Mouse (Mus musculus): ENCODE measurements around the gene Arid1b. TPM values are rescaled to one million over a fixed set of nuclear protein-coding genes. Genes with fewer than 3 reads are reported as not detected.
A peak's percentile ranks its signal among the peaks of the same experiment; 100 is the strongest.

Gene Arid1b
- total RNA-seq, 2 experiments from 2014 or later = 9.2 to 28.8 TPM

GRCm38 (mm10) chr17:5050970-5051530, 56.9 kb downstream of the Arid1b start:
- no peak for ATAC-seq (replicated peaks; ENCODE audit: low FRiP score, low TSS enrichment, poor library complexity, severe bottlenecking)

DNA sequence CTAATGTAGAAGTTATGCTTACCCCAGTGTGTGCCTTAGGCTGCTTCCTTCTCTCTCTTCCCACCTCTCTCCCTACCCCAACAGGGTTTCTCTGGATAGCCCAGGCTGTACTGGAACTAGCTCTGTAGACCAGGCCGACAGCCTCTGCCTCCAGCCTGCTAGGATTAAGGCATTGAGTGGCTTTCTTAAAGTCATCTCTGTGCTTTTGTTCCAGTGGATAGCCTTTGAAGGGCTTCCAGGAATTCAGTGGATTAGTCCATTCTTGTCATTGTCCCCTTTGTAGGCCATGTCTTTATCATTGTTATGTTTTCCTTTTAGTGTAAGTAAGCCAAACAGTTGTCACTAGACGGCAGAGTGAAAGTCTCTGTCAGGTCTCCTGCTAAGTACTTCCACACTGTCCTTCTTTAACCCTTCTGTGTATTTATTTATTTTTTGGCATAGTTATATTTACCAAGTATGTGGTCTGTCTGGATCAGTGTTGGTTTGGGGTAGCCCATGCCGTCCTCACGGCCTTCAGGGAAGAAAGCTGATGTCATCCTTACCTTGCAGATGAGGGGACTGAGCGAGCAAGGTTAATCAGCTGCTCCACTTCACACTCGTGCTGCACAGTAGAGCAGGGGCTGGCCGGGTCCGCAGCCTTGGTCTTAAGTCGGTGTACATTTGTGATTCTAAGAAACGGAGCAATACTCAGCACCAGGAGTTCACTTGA, 58.1 kb downstream of the Arid1b start:
- ATAC-seq (replicated peaks; ENCODE audit: low FRiP score, low TSS enrichment, poor library complexity, severe bottlenecking) = no peak

DNA sequence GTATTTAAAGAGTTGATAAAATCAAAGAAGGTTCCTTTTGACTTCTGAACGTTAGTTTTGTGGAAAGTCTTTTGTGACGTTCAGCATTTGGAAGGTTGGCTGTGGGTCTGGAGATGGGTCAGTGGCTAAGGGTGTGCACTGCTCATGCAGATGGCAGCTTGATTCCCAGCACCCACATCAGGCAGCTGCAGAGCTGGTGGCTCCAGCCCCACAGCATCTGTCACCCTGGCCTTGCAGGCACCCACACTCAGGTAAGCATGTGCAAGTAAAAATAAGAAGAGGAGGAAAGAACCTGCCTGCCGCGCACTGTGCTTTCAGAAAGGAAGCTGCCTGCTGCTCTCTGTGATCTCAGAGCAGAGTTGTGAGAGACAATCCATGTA, 58.7 kb downstream of the Arid1b start:
- ATAC-seq (replicated peaks; ENCODE audit: low FRiP score, low TSS enrichment, poor library complexity, severe bottlenecking) = no peak

DNA sequence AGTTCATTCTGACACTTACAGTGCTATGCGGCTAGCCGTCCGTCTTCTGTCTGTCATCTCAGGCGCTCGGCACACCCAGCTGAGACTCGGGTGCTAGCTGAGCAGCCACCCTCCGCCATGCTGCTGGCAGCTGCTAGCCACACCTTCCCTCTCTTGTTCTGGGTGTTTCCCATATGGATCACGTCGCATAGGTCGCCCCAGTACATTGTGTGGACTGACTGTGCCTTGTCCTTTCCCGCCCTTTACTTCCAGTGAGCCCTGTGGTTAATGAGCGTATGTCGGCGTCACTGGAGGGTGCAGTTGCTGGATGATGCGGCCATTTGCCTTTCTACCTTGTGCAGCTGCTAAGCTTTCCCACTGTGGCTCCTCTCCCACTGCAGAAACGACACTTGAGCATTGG, 59.1 kb downstream of the Arid1b start:
- no peak for ATAC-seq (replicated peaks; ENCODE audit: low FRiP score, low TSS enrichment, poor library complexity, severe bottlenecking)

GRCm38 (mm10) chr17:5055412-5055811, 61.3 kb downstream of the Arid1b start:
- no peak for ATAC-seq (replicated peaks; ENCODE audit: low FRiP score, low TSS enrichment, poor library complexity, severe bottlenecking)

DNA sequence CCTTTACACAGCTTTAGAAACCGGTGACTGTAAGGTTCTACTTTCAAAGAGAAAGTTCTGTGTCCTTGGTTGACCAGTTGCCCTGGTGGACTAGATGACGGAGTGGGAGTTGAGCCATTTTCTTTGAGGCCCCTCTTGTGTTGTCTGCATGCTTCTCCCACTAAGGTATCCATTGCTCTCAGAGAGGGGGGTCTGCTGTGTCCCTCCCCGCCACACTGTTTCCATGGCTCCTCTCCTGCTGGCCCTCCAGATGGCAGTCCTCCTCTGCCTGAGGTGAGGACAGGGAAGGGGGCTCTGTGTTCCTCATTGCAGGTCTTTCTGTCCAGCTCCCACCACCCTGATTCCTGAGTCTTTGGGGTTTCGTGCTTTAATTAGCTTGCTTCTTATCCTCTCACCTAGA, 62.5 kb downstream of the Arid1b start:
- no peak for ATAC-seq (replicated peaks; ENCODE audit: low FRiP score, low TSS enrichment, poor library complexity, severe bottlenecking)

GRCm38 (mm10) chr17:5057286-5057685, 63.2 kb downstream of the Arid1b start:
- peak; percentile 55 for ATAC-seq (replicated peaks; ENCODE audit: low FRiP score, low TSS enrichment, poor library complexity, severe bottlenecking)

DNA sequence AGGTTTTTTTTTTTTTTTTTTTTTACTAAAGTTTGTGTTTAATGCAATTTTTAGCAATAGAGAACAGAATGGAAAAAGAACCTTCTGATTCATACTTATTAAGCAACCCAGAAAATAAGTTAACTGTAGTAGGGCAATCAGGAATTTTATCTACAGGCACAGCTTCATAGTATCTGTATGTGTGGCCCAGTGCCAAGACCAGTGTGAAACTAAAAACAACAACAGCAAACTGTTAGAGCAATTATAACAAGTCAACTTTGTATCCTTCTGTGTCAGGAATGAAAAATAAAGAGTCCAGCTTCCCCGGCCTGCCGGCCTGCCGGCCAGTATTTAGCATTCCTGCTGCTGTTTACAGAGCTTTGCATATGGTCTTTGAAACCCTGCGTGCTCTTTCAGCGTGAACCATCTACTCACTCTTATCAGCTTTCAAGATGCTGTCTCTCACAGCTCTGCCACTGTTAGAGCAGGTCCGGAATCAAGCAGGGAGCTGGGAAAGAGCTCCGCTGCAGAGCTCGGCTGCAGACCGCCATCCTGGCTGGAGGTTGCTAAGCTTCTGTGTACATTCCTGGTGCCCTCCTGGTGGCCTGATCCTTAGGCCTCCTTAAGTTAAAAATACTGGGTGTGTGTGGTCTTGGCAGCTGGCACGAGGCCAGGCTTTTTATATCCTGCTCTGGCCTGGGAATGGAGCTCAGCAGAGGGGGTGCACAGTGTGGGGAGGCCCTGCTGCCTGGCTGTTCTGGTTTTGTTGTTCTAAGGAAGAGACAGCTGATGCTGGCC, 64.0 kb downstream of the Arid1b start:
- peak; percentile 82 for ATAC-seq (replicated peaks; ENCODE audit: low FRiP score, low TSS enrichment, poor library complexity, severe bottlenecking)

DNA sequence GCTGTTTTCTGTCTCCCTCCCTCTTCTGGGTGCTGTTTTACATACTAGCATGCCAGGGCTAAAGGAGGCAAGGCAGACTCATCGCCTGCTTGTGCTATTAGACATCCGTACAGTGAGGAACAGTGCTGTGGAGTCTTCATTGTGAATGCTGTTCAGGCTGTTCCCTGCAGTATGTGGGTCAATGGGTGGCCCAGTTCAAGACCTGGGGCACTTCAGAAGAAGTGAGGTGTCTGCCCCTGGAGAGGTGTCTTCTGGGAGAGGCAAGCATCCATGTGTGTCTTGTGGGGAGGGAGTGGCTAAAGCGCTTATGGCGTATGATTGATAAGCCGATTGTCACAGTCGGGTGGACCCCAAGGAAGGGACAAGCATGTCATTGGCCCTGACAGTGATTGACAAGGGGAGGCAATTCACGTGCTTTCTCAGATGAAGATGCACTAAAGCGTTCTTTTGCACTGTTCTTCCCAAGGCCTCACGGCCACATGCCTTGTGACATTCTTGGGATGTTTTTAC, 65.0 kb downstream of the Arid1b start:
- peak; percentile 48; the same call in 1 of the 2 replicates for ATAC-seq (replicated peaks; ENCODE audit: low FRiP score, low TSS enrichment, poor library complexity, severe bottlenecking)

DNA sequence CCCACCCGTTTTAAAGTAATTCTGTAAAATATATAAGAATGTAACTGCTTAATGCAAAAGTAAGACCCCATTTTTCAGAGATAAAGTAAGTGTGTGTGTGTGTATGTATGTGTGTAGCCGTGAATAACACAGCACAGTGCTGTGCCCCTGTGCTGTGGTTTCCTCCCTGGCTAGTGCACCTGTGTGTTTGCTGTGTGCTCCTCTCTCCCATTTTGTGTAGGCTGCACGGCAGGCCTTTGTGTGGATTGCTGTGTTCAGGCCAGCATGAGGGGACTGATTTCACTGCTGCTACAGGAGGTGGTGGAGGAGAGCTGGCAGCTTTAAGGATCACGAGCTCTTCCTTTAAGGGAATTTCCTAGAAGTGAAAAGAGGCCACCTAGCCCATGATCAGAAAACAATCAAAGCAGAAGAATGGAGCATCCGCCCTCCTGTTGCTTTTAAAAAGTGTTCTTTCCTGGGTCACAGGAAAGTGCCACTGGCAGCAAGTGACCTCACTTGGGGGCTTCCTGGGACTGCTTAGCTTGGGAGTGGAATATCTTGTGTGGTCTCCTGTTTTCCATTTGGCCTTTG, 66.5 kb downstream of the Arid1b start:
- ATAC-seq (replicated peaks; ENCODE audit: low FRiP score, low TSS enrichment, poor library complexity, severe bottlenecking) = no peak

- ATAC-seq (replicated peaks; ENCODE audit: low FRiP score, low TSS enrichment, poor library complexity, severe bottlenecking) = no peak
These were observed 67.1 kb downstream of the Arid1b start for GRCm38 (mm10) chr17:5061183-5061582.

DNA sequence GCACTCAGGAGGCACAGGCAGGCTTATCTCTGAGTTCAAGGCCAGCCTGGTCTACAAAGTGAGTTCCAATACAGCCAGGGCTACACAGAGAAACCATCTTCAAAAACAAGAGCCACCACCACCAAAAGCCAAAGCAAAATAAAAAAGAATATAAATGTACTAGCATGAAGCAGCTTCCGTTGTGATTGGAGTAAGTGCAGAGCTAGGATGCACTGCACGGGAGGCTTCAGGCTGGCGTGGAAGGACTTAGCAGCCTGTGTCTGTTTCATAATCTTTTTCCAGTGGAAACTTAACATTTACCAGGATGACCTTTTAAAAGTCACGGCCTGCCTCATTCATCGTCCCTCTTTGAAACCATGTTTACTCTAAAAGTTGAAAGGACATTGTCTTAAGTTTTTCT, 67.5 kb downstream of the Arid1b start:
- no peak for ATAC-seq (replicated peaks; ENCODE audit: low FRiP score, low TSS enrichment, poor library complexity, severe bottlenecking)

- no peak for ATAC-seq (replicated peaks; ENCODE audit: low FRiP score, low TSS enrichment, poor library complexity, severe bottlenecking)
These were observed 69.5 kb downstream of the Arid1b start for GRCm38 (mm10) chr17:5063471-5064176.

GRCm38 (mm10) chr17:5064777-5065176, 70.6 kb downstream of the Arid1b start:
- no peak for ATAC-seq (replicated peaks; ENCODE audit: low FRiP score, low TSS enrichment, poor library complexity, severe bottlenecking)

- ATAC-seq (replicated peaks; ENCODE audit: low FRiP score, low TSS enrichment, poor library complexity, severe bottlenecking) = no peak
These were observed 71.1 kb downstream of the Arid1b start for GRCm38 (mm10) chr17:5065270-5065669.

- ATAC-seq (replicated peaks; ENCODE audit: low FRiP score, low TSS enrichment, poor library complexity, severe bottlenecking) = no peak
These were observed 72.7 kb downstream of the Arid1b start for GRCm38 (mm10) chr17:5066835-5067234.

DNA sequence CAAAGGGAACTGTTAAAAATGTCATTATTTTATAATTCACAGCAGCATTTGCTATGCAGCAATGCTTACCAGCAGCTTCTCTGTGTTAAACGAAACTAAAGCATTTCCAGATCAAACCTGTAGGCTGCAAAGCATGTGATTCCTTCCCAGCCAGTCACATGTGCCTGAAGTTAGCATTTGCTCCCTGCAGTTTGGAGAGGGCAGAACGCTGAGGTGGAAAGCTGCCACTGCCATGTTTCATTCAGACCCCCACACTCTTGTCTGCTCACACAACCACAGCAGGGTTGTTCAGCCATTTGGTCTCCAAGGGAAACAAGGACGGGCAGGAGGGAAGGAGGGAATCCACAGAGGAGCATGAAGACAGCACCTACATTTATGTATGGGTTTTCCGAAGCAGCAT, 73.1 kb downstream of the Arid1b start:
- no peak for ATAC-seq (replicated peaks; ENCODE audit: low FRiP score, low TSS enrichment, poor library complexity, severe bottlenecking)

- ATAC-seq (replicated peaks; ENCODE audit: low FRiP score, low TSS enrichment, poor library complexity, severe bottlenecking) = peak; percentile 82
These were observed 76.3 kb downstream of the Arid1b start for GRCm38 (mm10) chr17:5070399-5070798.

- no peak for ATAC-seq (replicated peaks; ENCODE audit: low FRiP score, low TSS enrichment, poor library complexity, severe bottlenecking)
These were observed 78.4 kb downstream of the Arid1b start for GRCm38 (mm10) chr17:5072539-5072938.
